Mouse (Mus musculus) hindbrain, embryonic 14.5 days (tissue): ENCODE data around the gene Slc7a5. TPM values are rescaled to one million over a fixed set of nuclear protein-coding genes. Genes with fewer than 3 reads are reported as not detected.

Source experiments
- ATAC-seq: fragments of 200-750 bp; cut with Nextera tagmentation; 2 replicates; pipeline ENCODE4 v1.8.0; 2017; ENCODE audit warnings: moderate number of reproducible peaks, mild to moderate bottlenecking, moderate TSS enrichment, moderate library complexity; ENCODE audit not compliant: low FRiP score
- DNase-seq: peaks from one replicate; pipeline ENCODE4 v3.0.0-alpha.2; 2015; ENCODE audit warnings: low spot score
- H3K27ac ChIP-seq: fragments of 300-500 bp; sonication (generic); 2 replicates; pipeline ENCODE4 v1.5.1; 2014; ENCODE audit warnings: mild to moderate bottlenecking, moderate library complexity
- H3K27me3 ChIP-seq: fragments of 300-500 bp; sonication (generic); 2 replicates; pipeline ENCODE4 v1.6.1; 2014; ENCODE audit warnings: mild to moderate bottlenecking, low read length, mixed read lengths; ENCODE audit not compliant: control insufficient read depth, insufficient read depth
- H3K36me3 ChIP-seq: fragments of 300-500 bp; sonication (generic); replicated peaks from 2 replicates; pipeline ENCODE4 v1.6.1; 2014; ENCODE audit not compliant: control insufficient read depth, insufficient read depth
- H3K4me1 ChIP-seq: fragments of 300-500 bp; sonication (generic); replicated peaks from 2 replicates; pipeline ENCODE4 v1.6.1; 2014; ENCODE audit warnings: antibody characterized with exemption, low read length, mixed read lengths; ENCODE audit not compliant: control insufficient read depth, insufficient read depth
- H3K4me2 ChIP-seq: fragments of 300-500 bp; sonication (generic); replicated peaks from 2 replicates; pipeline ENCODE4 v1.6.1; 2014; ENCODE audit warnings: mild to moderate bottlenecking, moderate library complexity
- H3K4me3 ChIP-seq: fragments of 300-500 bp; sonication (generic); replicated peaks from 2 replicates; pipeline ENCODE4 v1.5.1; 2014; ENCODE audit warnings: mild to moderate bottlenecking, low read length
- H3K9ac ChIP-seq: fragments of 300-500 bp; sonication (generic); 2 replicates; pipeline ENCODE4 v1.6.1; 2014
- H3K9me3 ChIP-seq: fragments of 300-500 bp; sonication (generic); 2 replicates; pipeline ENCODE4 v1.6.1; 2016; ENCODE audit warnings: low read length; ENCODE audit not compliant: control insufficient read depth
- WGBS: fragments of 180-500 bp; shearing (Covaris S2); extraction: QIAGEN DNeasy Blood & Tissue Kit; methylation state at CpG from one replicate; pipeline ENCODE4 v1.1.7; 2014; 5-methylcytosine and 5-hydroxymethylcytosine counted together
- polyA plus RNA-seq: library from polyadenylated mRNA; unstranded; fragments of >200 nt; fragmentation: Nextera tagmentation; extraction: Ambion mirVana; gene quantifications from 2 replicates; pipeline ENCODE4 v1.2.1, GENCODE M21; 2014

Slc7a5 gene
- 57.3 and 65.0 TPM in 2 replicates for polyA plus RNA-seq

DNA sequence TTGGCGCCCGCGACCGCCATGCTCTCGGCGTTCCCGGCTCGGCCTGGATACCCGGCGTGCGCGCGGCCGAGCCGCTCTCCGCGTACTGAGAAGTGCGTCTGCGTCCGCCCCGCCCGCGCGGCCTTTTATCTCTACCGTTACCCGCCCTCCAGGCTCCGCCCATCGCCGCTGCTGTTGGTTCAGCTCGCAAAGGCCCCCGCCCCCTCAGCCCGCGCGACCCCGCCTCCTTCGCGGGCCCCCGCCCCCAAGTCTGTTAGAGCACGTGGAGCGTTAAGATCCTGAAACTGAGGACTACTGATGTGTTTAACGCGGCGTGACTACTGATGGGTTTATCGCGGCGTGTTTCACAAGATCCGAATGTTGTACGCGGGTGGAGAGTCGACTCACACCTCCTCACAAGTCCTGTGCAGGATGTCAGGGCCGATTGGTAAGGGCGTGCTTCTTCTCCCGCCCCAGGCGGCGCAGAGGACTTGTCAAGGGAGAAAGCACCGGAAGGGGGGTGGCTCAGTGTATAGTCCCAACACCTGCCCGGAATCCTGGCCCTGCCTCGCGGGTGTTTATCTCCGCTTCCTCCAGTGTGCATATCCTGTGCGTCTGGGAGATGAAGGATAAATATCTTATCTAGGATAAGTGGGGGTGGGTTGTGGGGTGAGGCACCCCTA is at the start of gene Slc7a5:
Gene Slc7a5, minus strand, starts transcription at position 108 of the 662 bp plus-strand sequence.
- under 1% methylated on average over 53 of the region's 61 CpGs for WGBS
- H3K4me2 ChIP-seq: peak within 1 kb of the TSS; percentile 78
- peak within 1 kb of the TSS; percentile 66 for H3K4me3 ChIP-seq
- no peaks in the 10 kb centered on the region for H3K36me3 ChIP-seq
- H3K9ac ChIP-seq: peak within 1 kb of the TSS; percentile 68
- DNase-seq (peak; percentile 98), ATAC-seq (peak; percentile 92)
- no peaks in the 10 kb centered on the region; the same call in 1 of the 2 replicates for H3K27me3 ChIP-seq
- H3K9me3 ChIP-seq: no peaks in the 10 kb centered on the region
- peaks cover 22% of the 10 kb centered on the region for H3K4me1 ChIP-seq
- peak within 1 kb of the TSS; percentile 40; the same call in 1 of the 2 replicates for H3K27ac ChIP-seq

DNA sequence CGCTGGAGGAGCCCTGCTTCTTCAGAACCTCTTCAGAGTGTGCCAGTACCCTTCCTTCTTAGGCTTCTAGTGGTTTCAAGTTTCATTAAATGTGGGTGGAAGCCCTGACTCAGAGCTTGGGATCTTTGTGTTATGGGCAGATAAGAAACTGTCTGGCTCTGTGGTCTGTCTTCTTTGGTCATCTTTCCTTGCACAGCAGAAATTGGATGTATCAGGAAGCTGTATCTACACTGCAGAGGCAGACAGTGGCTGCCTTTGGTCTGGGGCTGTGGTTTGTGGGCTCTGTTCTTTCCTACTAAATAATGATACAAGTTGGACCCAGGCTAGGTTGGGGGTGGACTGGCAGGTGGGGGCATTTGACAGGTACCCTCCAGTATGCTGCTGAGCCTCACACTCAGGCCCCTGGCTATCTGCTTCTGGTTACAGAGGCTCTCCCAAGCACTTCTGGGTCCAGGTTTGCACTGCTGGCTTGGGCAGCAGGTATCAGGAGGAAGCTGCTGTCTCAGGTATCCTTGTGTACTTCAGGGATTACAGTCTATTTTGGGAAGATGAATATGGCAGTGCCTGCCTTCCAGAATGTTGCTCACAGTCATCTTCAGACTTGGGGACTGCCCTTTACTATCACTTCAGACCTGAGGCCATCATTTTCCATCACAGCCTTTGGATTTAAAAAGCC is 48.5 kb upstream of the Slc7a5 start:
- no peak overlapping the region for H3K27ac ChIP-seq
- WGBS: 88% methylated on average over 1 of the region's 1 CpGs
- no peak for DNase-seq
- no peaks in the 10 kb centered on the region for H3K27me3 ChIP-seq
- no peak overlapping the region for H3K4me2 ChIP-seq
- H3K9ac ChIP-seq: no peak overlapping the region
- no peak for ATAC-seq
- H3K36me3 ChIP-seq: peaks cover 14% of the 10 kb centered on the region
- H3K9me3 ChIP-seq: no peaks in the 10 kb centered on the region
- peaks cover 15% of the 10 kb centered on the region for H3K4me1 ChIP-seq
- H3K4me3 ChIP-seq: no peak overlapping the region

GRCm38 (mm10) chr8:121954981-121955555 is 47.6 kb upstream of the Slc7a5 start:
- DNase-seq (no peak), ATAC-seq (no peak)
- H3K9ac ChIP-seq: no peak overlapping the region
- no peak overlapping the region for H3K4me3 ChIP-seq
- H3K4me1 ChIP-seq: peaks cover 15% of the 10 kb centered on the region
- H3K27ac ChIP-seq: no peak overlapping the region
- 85% methylated on average over 10 of the region's 10 CpGs for WGBS
- peaks cover 14% of the 10 kb centered on the region for H3K36me3 ChIP-seq
- H3K27me3 ChIP-seq: no peaks in the 10 kb centered on the region
- no peak overlapping the region for H3K4me2 ChIP-seq
- no peaks in the 10 kb centered on the region for H3K9me3 ChIP-seq

DNA sequence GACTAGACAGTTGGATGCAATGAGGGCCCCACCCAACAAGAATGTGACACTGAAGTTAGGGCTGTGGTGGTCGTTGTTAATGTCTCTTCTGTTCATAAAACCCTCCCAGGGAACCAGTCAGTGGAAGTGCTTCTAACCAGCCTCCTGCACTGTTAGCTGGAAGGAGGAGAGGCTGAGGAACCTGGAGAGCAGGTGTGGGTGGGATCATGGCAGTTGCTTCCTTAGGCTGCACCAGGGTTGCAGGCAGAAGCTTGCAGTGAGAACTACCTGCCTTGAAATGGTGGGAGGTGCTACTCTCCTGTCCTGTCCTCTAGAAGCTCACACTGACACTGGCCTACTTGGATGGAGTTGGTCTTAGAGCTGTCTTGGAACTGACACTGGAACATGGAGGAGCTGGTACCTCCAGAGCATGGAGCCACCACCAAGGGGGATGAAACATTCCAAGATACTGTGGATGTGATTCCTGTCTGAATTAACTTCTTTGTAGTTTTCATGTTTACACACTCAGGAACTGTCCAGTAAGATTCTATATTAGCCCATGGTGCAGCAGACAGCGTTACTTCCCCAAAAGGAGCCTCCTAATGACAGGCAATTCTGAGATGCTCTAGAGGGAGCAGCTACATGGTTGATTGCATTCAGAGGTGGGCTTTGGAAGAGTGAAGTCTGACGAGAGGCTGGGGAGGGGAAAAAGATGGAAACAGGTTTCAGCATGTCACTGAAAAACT is 46.5 kb upstream of the Slc7a5 start:
- Histone ChIP-seq H3K4me3 (no peak overlapping the region), H3K4me2 (no peak overlapping the region), H3K9ac (no peak overlapping the region), H3K27me3 (no peaks in the 10 kb centered on the region), H3K4me1 (peaks cover 15% of the 10 kb centered on the region), H3K27ac (no peak overlapping the region), H3K9me3 (no peaks in the 10 kb centered on the region), H3K36me3 (peaks cover 14% of the 10 kb centered on the region)
- DNase-seq (no peak), ATAC-seq (no peak)
- WGBS: 67% methylated on average over 3 of the region's 3 CpGs

- ATAC-seq: no peak
- H3K27me3 ChIP-seq: no peaks in the 10 kb centered on the region
- H3K36me3 ChIP-seq: peaks cover 14% of the 10 kb centered on the region
- no peaks in the 10 kb centered on the region for H3K9me3 ChIP-seq
- H3K27ac ChIP-seq: no peak overlapping the region
- H3K4me3 ChIP-seq: no peak overlapping the region
- H3K4me2 ChIP-seq: peak overlapping the region; percentile 97
- DNase-seq: no peak
- H3K9ac ChIP-seq: peak overlapping the region; percentile 26; the same call in 1 of the 2 replicates
- H3K4me1 ChIP-seq: peaks cover 24% of the 10 kb centered on the region
- 87% methylated on average over 7 of the region's 7 CpGs for WGBS
These were observed 45.3 kb upstream of the Slc7a5 start for GRCm38 (mm10) chr8:121952800-121953199.

GRCm38 (mm10) chr8:121952122-121952521 is 44.6 kb upstream of the Slc7a5 start:
- H3K9me3 ChIP-seq: no peaks in the 10 kb centered on the region
- peaks cover 29% of the 10 kb centered on the region for H3K4me1 ChIP-seq

GRCm38 (mm10) chr8:121951656-121952009 is 44.1 kb upstream of the Slc7a5 start:
- H3K36me3 ChIP-seq: peaks cover 14% of the 10 kb centered on the region
- 35% methylated on average over 7 of the region's 7 CpGs for WGBS
- ATAC-seq (no peak), DNase-seq (no peak)
- H3K4me2 ChIP-seq: peak overlapping the region; percentile 97
- peak overlapping the region; percentile 92 for H3K4me3 ChIP-seq
- no peaks in the 10 kb centered on the region for H3K27me3 ChIP-seq
- H3K9ac ChIP-seq: peak overlapping the region; percentile 95
- H3K9me3 ChIP-seq: no peaks in the 10 kb centered on the region
- H3K4me1 ChIP-seq: peaks cover 29% of the 10 kb centered on the region
- peak overlapping the region; percentile 95 for H3K27ac ChIP-seq

More at GRCm38 (mm10) chr8:121952122-121952521, 44.6 kb upstream of the Slc7a5 start:
- H3K9ac ChIP-seq: peak overlapping the region; percentile 26; the same call in 1 of the 2 replicates
- no peaks in the 10 kb centered on the region for H3K27me3 ChIP-seq
- ATAC-seq: no peak
- peaks cover 14% of the 10 kb centered on the region for H3K36me3 ChIP-seq
- no peak for DNase-seq
- peak overlapping the region; percentile 92 for H3K4me3 ChIP-seq
- peak overlapping the region; percentile 97 for H3K4me2 ChIP-seq
- H3K27ac ChIP-seq: no peak overlapping the region

GRCm38 (mm10) chr8:121950749-121951655 is 43.5 kb upstream of the Slc7a5 start:
- Histone ChIP-seq H3K4me1 (peaks cover 29% of the 10 kb centered on the region), H3K4me2 (peak overlapping the region; percentile 97), H3K27me3 (no peaks in the 10 kb centered on the region), H3K36me3 (peaks cover 13% of the 10 kb centered on the region), H3K9ac (peak overlapping the region; percentile 95), H3K9me3 (no peaks in the 10 kb centered on the region), H3K4me3 (peak overlapping the region; percentile 92), H3K27ac (peak overlapping the region; percentile 95)
- under 1% methylated on average over 79 of the region's 97 CpGs for WGBS
- ATAC-seq (peak; percentile 15; the same call in 1 of the 2 replicates), DNase-seq (peak; percentile 42)
